7 mouse cellular contexts compared by ENCODE assay signal in the genomic region with DNA sequence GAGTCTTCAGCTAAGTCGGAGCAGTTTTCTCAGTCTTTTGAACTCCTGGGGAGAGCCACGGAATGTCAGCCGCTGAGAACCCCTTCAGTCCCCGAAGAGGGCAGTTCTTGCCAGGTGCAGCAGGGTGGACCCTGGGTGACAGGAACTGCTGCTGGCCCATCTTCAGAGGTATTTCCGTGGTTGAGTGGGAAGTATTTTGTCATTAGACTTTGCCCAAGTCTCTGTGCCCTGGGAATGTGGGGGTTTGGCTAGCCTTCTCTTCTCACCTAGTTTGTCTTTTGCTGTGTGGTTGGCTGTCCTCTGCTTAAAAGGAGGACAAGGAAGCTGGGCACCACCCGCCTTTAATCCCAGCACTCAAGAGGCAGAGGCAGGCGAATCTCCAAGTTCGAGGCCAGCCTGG. TPM values are rescaled to one million over a fixed set of nuclear protein-coding genes. Genes with fewer than 3 reads are reported as not detected.
DNase-seq lines count a peak whose midpoint lies in the region; ATAC-seq and TF ChIP-seq lines count a peak whose summit lies in the region.

No protein-coding gene starts in this region.

- no peaks in the 10 kb centered on the region for H3K9me3 ChIP-seq in forebrain, postnatal 0 days (ENCODE audit: low read length)
- no peaks in the 10 kb centered on the region for H3K9me3 ChIP-seq in limb, embryonic 13.5 days
- no peaks in the 10 kb centered on the region for H3K9me3 ChIP-seq in stomach, embryonic 16.5 days (replicated peaks; ENCODE audit: control insufficient read depth, low read length)

- peaks cover 4% of the 10 kb centered on the region; the same call in 1 of the 2 replicates for H3K4me1 ChIP-seq in spleen, adult 2 months (ENCODE audit: control insufficient read depth, insufficient read depth, insufficient read length)
- H3K4me1 ChIP-seq in forebrain, postnatal 0 days (ENCODE audit: insufficient read depth): peaks cover 13% of the 10 kb centered on the region; the same call in 1 of the 2 replicates
- peaks cover 20% of the 10 kb centered on the region for H3K4me1 ChIP-seq in limb, embryonic 13.5 days
- peaks cover 16% of the 10 kb centered on the region for H3K4me1 ChIP-seq in stomach, embryonic 16.5 days (ENCODE audit: control insufficient read depth, insufficient read depth, low read length)

- ATAC-seq in forebrain, postnatal 0 days: no peak
- ATAC-seq in limb, embryonic 13.5 days (ENCODE audit: low FRiP score, low read depth): no peak
- ATAC-seq in stomach, embryonic 16.5 days (ENCODE audit: insufficient read depth, low FRiP score): no peak

- H3K27ac ChIP-seq in spleen, adult 2 months (ENCODE audit: insufficient read depth, low read length): no peak overlapping the region
- H3K27ac ChIP-seq in forebrain, postnatal 0 days (ENCODE audit: low read depth, low read length): no peak overlapping the region
- H3K27ac ChIP-seq in limb, embryonic 13.5 days: no peak overlapping the region
- H3K27ac ChIP-seq in stomach, embryonic 16.5 days (ENCODE audit: low read length): no peak overlapping the region

- TF ChIP-seq POLR2A in spleen, adult 2 months (IDR thresholded peaks at IDR 0.05; ENCODE audit: low read depth, low read length): no peak

- no peak for TF ChIP-seq CTCF in spleen, adult 2 months (IDR thresholded peaks at IDR 0.05; ENCODE audit: extremely low read depth, insufficient read depth, insufficient read length, insufficient replicate concordance)
- no peak for TF ChIP-seq CTCF in forebrain, postnatal 0 days (IDR thresholded peaks at IDR 0.05; ENCODE audit: low read depth)

- H3K27me3 ChIP-seq in spleen, adult 2 months (ENCODE audit: control insufficient read depth, insufficient read depth, low read length): no peaks in the 10 kb centered on the region
- no peaks in the 10 kb centered on the region for H3K27me3 ChIP-seq in forebrain, postnatal 0 days (ENCODE audit: insufficient read depth, low read length)
- H3K27me3 ChIP-seq in limb, embryonic 13.5 days: peaks cover 19% of the 10 kb centered on the region
- H3K27me3 ChIP-seq in stomach, embryonic 16.5 days (ENCODE audit: control insufficient read depth, insufficient read depth, low read length): no peaks in the 10 kb centered on the region

- no peaks in the 10 kb centered on the region for H3K36me3 ChIP-seq in spleen, adult 2 months (ENCODE audit: control insufficient read depth, insufficient read depth, low read length)
- H3K36me3 ChIP-seq in forebrain, postnatal 0 days (ENCODE audit: insufficient read depth): peaks cover 17% of the 10 kb centered on the region
- H3K36me3 ChIP-seq in limb, embryonic 13.5 days: peaks cover 25% of the 10 kb centered on the region
- H3K36me3 ChIP-seq in stomach, embryonic 16.5 days (ENCODE audit: control insufficient read depth, insufficient read depth, low read length): no peaks in the 10 kb centered on the region

- peak overlapping the region; percentile 62 for H3K4me3 ChIP-seq in spleen, adult 2 months (ENCODE audit: extremely low read depth, insufficient read depth, insufficient read length)
- H3K4me3 ChIP-seq in forebrain, postnatal 0 days (ENCODE audit: low read depth, low read length): peak overlapping the region; percentile 63
- H3K4me3 ChIP-seq in limb, embryonic 13.5 days: peak overlapping the region; percentile 71
- H3K4me3 ChIP-seq in stomach, embryonic 16.5 days (replicated peaks; ENCODE audit: low read length): peak overlapping the region; percentile 72

- H3K9ac ChIP-seq in forebrain, postnatal 0 days: peak overlapping the region; percentile 68
- peak overlapping the region; percentile 68 for H3K9ac ChIP-seq in limb, embryonic 13.5 days
- H3K9ac ChIP-seq in stomach, embryonic 16.5 days (ENCODE audit: low read length): peak overlapping the region; percentile 72

- peak overlapping the region; percentile 97 for H3K4me2 ChIP-seq in forebrain, postnatal 0 days (ENCODE audit: low read depth)
- peak overlapping the region; percentile 99 for H3K4me2 ChIP-seq in limb, embryonic 13.5 days (replicated peaks)
- peak overlapping the region; percentile 100 for H3K4me2 ChIP-seq in stomach, embryonic 16.5 days (ENCODE audit: low read depth, low read length)

- no peak for DNase-seq in spleen, adult 2 months (ENCODE audit: low read depth in 1 of 2, low spot score in 2 of 2)
- DNase-seq in spleen, postnatal 14 days (ENCODE audit: low spot score in 2 of 2): no peak
- no peak for DNase-seq in forebrain, postnatal 0 days
- no peak for DNase-seq in left cerebral cortex, adult 8-10 months (ENCODE audit: low spot score in 2 of 2)
- DNase-seq in right cerebral cortex, postnatal 36 days (ENCODE audit: low spot score in 2 of 2): no peak

- 16% methylated on average over 8 of the region's 8 CpGs for WGBS in spleen, adult 2 months
- 24% methylated on average over 8 of the region's 8 CpGs for WGBS in forebrain, postnatal 0 days
- WGBS in limb, embryonic 13.5 days: 19% methylated on average over 8 of the region's 8 CpGs
- 15% methylated on average over 8 of the region's 8 CpGs for WGBS in stomach, embryonic 16.5 days

RNA-seq across cellular contexts. Expression of a gene that starts 0.9 kb away (rescaled TPM):
- polyA plus RNA-seq in spleen, adult 2 months (2012; rRNA removed): 0.83 and 1.1 TPM in 2 replicates
- 17.6 and 19.5 TPM in 2 replicates for total RNA-seq in forebrain, postnatal 0 days (2014; rRNA removed)
- polyA plus RNA-seq in forebrain, postnatal 0 days (2015; fragmentation: Nextera tagmentation; extraction: Ambion mirVana): 23.5 and 26.1 TPM in 2 replicates
- 7.9 and 8.8 TPM in 2 replicates for polyA plus RNA-seq in limb, embryonic 13.5 days (2015; fragmentation: Nextera tagmentation; extraction: Ambion mirVana)
- polyA plus RNA-seq in stomach, embryonic 16.5 days (2015; fragmentation: Nextera tagmentation; extraction: Ambion mirVana): 5.8 and 6.9 TPM in 2 replicates
- 10 to 100 TPM; 15.1 to 16.5 (median 16.1) TPM for total RNA-seq in left cerebral cortex, adult 8-10 months (2022)

RNA-seq across cellular contexts. Expression of a gene that starts 7.2 kb away (rescaled TPM):
- polyA plus RNA-seq in spleen, adult 2 months (2012; rRNA removed): 0.46 and 0.83 TPM in 2 replicates
- 2.5 and 3.0 TPM in 2 replicates for total RNA-seq in forebrain, postnatal 0 days (2014; rRNA removed)
- polyA plus RNA-seq in forebrain, postnatal 0 days (2015; fragmentation: Nextera tagmentation; extraction: Ambion mirVana): 0.88 and 1.3 TPM in 2 replicates
- polyA plus RNA-seq in limb, embryonic 13.5 days (2015; fragmentation: Nextera tagmentation; extraction: Ambion mirVana): 0.61 and 0.64 TPM in 2 replicates
- polyA plus RNA-seq in stomach, embryonic 16.5 days (2015; fragmentation: Nextera tagmentation; extraction: Ambion mirVana): 4.9 and 5.4 TPM in 2 replicates
- 1 to 10 TPM; 7.5 to 9.3 (median 8.1) TPM for total RNA-seq in left cerebral cortex, adult 8-10 months (2022)

RNA-seq across cellular contexts. Expression of a gene that starts 19.6 kb away (rescaled TPM):
- polyA plus RNA-seq in spleen, adult 2 months (2012; rRNA removed): 30.4 and 34.0 TPM in 2 replicates
- 28.8 and 31.3 TPM in 2 replicates for total RNA-seq in forebrain, postnatal 0 days (2014; rRNA removed)
- 29.7 and 33.0 TPM in 2 replicates for polyA plus RNA-seq in forebrain, postnatal 0 days (2015; fragmentation: Nextera tagmentation; extraction: Ambion mirVana)
- polyA plus RNA-seq in limb, embryonic 13.5 days (2015; fragmentation: Nextera tagmentation; extraction: Ambion mirVana): 132 and 134 TPM in 2 replicates
- polyA plus RNA-seq in stomach, embryonic 16.5 days (2015; fragmentation: Nextera tagmentation; extraction: Ambion mirVana): 87.7 and 87.9 TPM in 2 replicates
- 10 to 100 TPM in 3 of 4 experiments, 1 to 10 TPM in 1; 9.5 to 12.3 (median 10.2) TPM for total RNA-seq in left cerebral cortex, adult 8-10 months (2022)

RNA-seq across cellular contexts. Expression of a gene that starts 49.2 kb away (rescaled TPM):
- 332 and 401 TPM in 2 replicates for polyA plus RNA-seq in spleen, adult 2 months (2012; rRNA removed)
- total RNA-seq in forebrain, postnatal 0 days (2014; rRNA removed): 6.2 and 7.3 TPM in 2 replicates
- polyA plus RNA-seq in forebrain, postnatal 0 days (2015; fragmentation: Nextera tagmentation; extraction: Ambion mirVana): 8.0 and 8.1 TPM in 2 replicates
- polyA plus RNA-seq in limb, embryonic 13.5 days (2015; fragmentation: Nextera tagmentation; extraction: Ambion mirVana): 6.1 and 7.2 TPM in 2 replicates
- polyA plus RNA-seq in stomach, embryonic 16.5 days (2015; fragmentation: Nextera tagmentation; extraction: Ambion mirVana): 13.7 and 17.1 TPM in 2 replicates
- 10 to 100 TPM in 3 of 4 experiments, 1 to 10 TPM in 1; 10.0 to 22.8 (median 16.5) TPM for total RNA-seq in left cerebral cortex, adult 8-10 months (2022)

RNA-seq across cellular contexts. Expression of a gene that starts 58.4 kb away (rescaled TPM):
- 77.9 and 81.1 TPM in 2 replicates for polyA plus RNA-seq in spleen, adult 2 months (2012; rRNA removed)
- total RNA-seq in forebrain, postnatal 0 days (2014; rRNA removed): 0.10 TPM in 1 of 2 replicates, not detected in the other
- not detected in 2 replicates for polyA plus RNA-seq in forebrain, postnatal 0 days (2015; fragmentation: Nextera tagmentation; extraction: Ambion mirVana)
- 0.11 and 0.13 TPM in 2 replicates for polyA plus RNA-seq in limb, embryonic 13.5 days (2015; fragmentation: Nextera tagmentation; extraction: Ambion mirVana)
- 0.15 and 0.22 TPM in 2 replicates for polyA plus RNA-seq in stomach, embryonic 16.5 days (2015; fragmentation: Nextera tagmentation; extraction: Ambion mirVana)
- under 1 TPM in 3 of 4 experiments, not detected in 1; 0.14 to 0.23 (median 0.15) TPM for total RNA-seq in left cerebral cortex, adult 8-10 months (2022)
